Mouse (Mus musculus) heart, adult 8-10 months (tissue): ENCODE results near the gene Ccl3. TPM values are rescaled to one million over a fixed set of nuclear protein-coding genes. Genes with fewer than 3 reads are reported as not detected.

Source experiments
- DNase-seq: peaks from one replicate; pipeline ENCODE4 v3.0.0; 2022; ENCODE audit warnings: low spot score
- total RNA-seq, 4 experiments: library from RNA; stranded (reverse); gene quantifications; 2 replicates each; pipeline ENCODE4 v1.2.4; 2022

The Ccl3 gene
- total RNA-seq, 4 experiments from 2014 or later: not detected

DNA sequence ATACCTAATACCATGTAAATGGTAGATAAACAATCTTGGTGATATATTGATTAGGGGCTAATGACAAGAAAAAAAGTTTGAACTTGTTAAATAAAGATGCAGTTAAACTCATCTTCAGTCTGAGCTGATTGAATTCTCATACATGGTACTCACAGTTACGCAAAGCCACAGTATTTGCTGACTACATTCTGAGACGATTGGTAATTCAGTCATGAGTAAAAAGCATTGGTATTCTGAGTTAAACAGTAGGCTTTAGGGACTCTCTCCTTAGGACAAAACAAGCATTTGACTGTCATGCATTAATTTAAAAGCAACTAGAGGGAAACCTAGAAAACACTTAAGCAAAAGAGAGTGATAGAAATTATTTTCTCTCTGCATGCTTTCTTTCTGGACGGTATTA is 25.6 kb downstream of the Ccl3 start:
- no peak for DNase-seq

DNA sequence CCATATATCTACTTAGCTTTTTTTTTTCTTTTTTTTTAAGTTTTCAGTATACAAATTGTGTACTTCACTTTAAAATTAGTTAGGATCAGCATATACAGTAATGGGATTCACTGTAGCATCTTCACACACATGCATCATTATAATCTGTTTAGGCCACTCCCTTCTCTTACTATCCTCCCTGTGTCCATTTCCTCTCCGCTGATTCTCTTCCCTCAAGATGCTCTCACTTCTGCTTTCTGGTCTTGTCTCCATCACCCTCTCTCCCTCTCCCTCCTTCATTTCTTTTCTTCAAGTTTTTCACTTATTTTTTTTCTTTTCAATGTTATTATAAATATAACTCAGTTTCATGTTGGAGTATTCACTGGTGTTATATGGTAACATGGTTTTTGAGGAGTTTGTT is 30.1 kb downstream of the Ccl3 start:
- no peak for DNase-seq

DNA sequence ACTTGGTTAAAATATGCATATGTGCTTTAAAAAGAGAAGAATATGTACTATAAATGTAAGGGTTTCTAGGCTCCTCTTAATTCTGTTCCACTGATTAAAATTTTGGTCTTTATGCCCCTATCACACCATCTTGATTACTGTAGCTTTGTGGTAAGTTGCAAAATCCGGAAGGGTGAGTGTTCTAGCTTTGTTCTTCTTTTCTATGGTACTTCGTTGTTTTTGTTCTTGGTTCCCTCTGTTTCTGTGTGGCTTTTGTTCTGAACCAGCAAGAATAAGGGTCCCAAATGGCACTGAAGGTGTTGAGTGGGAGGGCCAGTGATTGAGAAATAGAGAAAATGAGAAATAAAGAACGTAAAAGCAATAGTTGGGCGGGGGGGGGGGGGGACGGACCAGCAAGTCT is 30.9 kb downstream of the Ccl3 start:
- DNase-seq: no peak

DNA sequence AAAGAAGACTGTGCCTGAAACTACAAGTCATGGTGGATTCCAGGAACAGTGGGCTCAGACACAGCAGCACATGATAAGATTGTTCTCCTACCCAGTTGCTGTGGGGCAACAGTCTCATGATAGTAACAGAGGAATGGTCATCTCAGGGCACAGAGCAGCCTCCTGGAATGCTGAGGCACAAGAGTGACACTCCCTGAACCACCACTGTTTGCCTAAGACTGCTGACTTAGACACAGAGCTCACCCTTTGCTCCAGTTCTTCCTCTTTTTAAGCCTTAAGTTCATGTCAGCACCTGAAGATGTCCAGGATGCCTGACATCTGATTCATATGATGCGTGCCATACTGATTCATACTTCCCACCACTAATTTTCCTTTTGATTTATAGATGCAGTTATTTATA is 32.6 kb downstream of the Ccl3 start:
- no peak for DNase-seq

DNA sequence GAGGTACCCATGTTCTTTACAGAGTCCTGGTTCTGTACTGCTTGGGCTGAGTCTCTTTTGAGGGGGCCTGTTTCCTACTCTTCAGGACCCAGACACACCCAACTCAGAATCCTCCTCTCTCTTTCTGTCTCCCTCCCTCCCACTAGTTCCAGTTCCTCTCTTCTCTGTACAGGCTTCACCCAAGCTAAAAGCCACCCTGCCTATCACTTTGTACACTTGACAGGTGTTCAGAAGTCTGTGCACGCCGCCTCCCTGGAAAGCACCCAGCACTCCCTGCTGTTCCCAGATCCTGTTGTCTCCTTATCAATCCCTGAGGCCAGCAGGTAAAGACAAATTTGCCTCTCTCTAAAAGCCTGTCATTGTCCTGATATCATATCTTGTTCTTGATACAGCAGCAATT is 38.3 kb downstream of the Ccl3 start:
- no peak for DNase-seq

DNA sequence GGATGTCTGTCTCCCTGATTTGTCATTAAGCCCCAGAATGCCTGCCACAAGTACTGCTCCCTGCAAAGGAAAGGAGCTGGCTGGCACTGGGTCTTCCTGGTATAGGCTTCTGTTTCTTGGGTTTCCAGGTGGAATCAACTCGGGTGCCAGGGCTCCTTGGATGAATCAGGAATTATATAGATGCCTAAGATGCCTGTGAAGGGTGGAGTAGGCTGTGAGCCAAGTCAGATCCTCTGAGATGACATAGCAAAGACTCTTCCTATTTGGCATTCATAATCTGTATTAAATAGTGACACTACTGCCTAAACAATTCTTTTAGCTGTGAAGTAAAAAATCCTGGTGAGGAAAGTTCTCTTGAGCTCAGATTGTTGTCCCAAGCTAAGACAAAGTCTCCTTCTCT is 42.8 kb downstream of the Ccl3 start:
- no peak for DNase-seq

DNA sequence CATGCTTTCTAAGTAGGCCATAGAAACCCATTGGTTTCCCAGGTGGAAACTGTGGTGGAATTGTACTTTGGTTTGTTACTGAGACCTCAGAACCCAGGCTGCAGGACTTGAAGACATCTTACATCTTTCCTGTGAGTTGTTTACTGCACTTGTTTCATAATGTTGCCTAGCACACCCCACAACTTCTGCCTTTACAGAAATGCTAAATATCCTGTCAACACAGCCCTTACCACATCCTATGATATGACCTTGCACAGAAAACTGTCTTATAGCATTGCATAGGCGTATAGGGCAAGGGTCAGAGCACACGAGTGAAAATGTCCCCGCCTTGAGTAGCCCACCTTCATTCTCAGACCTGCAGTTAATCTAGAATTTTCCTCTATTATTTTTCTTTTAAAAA is 43.6 kb downstream of the Ccl3 start:
- DNase-seq: no peak

DNA sequence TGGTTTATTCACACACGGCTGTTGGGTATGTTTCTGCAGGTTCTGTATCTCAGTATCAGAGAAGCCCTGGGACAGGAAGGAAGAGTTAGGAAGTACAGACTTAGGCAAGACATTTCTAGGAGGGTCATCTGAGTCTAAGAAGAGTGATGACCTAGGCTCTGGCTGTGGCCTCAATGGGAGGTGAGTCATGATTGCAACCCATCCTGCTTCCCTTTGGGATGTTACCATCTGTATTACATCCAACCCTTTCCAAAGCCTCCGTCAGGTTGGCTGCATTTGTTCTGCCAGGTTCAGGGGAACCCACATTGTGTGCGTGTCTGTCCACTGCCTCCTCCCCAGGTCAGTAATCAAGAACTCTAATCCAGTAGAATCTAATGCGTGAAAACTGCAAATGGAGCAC is 44.5 kb downstream of the Ccl3 start:
- DNase-seq: no peak

DNA sequence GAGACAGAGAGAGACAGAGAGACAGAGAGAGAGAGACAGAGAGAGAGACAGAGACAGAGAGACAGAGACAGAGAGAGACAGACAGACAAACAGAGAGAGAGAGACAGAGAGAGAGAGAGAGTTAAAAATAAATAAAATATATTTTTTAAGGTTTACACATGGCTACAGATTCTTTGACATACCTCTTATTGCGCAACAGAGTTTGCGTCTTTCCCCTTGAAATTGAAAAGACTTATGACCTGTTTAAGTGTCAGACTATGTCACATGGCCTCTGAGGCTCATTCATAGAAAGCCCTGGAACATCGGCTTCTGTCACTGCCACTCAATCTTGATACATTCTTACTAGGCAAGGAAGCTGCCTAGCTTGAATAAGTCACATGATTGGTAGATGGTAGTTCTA is 45.8 kb downstream of the Ccl3 start:
- no peak for DNase-seq

DNA sequence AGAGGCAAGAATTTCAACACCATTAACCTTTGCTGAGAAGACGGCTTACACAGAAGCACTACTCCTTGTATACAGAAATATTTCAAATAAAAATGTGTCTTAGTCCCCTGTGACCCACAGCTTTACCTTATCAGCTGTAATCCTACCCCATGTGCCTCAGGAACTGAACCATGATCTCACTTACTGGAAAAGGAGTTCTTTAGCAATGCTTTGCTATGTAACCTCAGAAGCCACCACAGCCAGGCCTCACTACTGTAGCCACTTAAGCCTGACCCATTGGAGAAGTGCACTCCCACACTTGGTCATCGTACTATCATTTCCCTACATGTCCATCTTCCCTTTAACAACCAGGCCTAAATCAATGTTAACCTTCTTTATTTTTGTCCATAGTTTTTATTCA is 48.6 kb downstream of the Ccl3 start:
- DNase-seq: no peak

DNA sequence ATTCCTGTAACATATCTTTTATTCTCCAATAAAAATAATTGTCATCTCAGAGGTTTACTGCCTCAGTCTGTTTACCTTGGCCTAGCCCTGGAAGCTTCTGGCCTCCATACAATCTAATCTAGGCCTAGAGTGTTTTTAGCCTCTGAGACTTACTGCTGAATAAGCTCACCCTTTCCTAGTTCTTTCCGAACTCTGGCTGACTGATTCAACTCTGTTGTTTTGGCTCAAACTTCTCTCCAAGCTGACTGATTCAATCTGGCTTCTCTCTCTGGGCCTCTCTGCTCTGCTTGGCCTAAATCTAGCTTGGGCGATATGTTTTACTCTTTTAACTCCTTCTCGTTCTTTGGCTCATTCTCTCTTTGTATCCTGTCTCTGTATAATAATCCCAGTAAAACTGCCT is 50.2 kb downstream of the Ccl3 start:
- no peak for DNase-seq

DNA sequence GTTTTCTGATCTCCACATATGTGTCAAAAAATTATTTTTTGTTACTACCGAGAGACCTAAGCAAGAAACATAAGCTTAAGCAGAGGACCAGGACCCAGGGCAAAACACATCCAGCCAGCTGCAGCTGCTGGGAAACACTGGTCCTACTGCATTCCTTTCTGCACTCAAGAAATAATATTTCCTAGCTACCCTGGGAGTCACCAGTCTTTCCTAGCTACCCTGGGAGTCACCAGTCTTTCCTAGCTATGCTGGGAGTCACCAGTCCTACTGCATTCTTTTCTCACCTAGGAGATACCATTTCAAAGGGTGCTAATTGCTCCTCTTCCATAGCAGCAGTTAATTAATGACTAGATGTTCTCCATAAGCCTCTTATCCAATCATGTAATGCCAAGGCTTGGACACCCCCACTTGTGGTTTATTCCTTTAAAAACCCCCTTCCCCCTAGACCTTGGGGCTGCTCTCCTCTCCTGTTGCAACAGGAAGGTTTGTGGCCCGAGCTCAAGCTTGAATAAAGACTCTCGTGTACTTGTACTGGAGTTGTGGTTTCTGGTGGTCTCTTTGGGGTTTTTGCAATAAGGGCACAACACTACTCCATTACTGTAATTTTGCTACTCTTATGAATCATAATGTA is 50.8 kb downstream of the Ccl3 start:
- DNase-seq: no peak

Other genes starting within 250 kb of the Ccl3 start
- 10 to 100 TPM; 67.6 to 90.2 (median 81.9) TPM for gene Rasl10b, start 240.2 kb downstream of the Ccl3 start, total RNA-seq
- not detected for gene Gas2l2, start 219.9 kb downstream of the Ccl3 start, total RNA-seq
- gene 1700020L24Rik, start 211.7 kb downstream of the Ccl3 start, total RNA-seq: not detected
- 1 to 10 TPM; 2.4 to 5.4 (median 3.6) TPM for gene Mmp28, start 186.3 kb downstream of the Ccl3 start, total RNA-seq
- 10 to 100 TPM; 35.5 to 42.1 (median 38.4) TPM for gene Taf15, start 176.3 kb downstream of the Ccl3 start, total RNA-seq
- gene Heatr9, start 127.2 kb downstream of the Ccl3 start, total RNA-seq: not detected
- gene Ccl5, start 118.8 kb downstream of the Ccl3 start, total RNA-seq: 1 to 10 TPM in 1 of 4 experiments, under 1 TPM in 1, not detected in 2; 0.76 to 1.1 TPM
- gene Ccl9, start 70.7 kb downstream of the Ccl3 start, total RNA-seq: 1 to 10 TPM; 4.4 to 9.5 (median 5.6) TPM
- 10 to 100 TPM in 2 of 4 experiments, 1 to 10 TPM in 2; 5.4 to 24.7 (median 9.6) TPM for gene Ccl6, start 56.3 kb downstream of the Ccl3 start, total RNA-seq
- gene Rpl9-ps1, start 3.7 kb downstream of the Ccl3 start, total RNA-seq: not detected
- not detected for gene Ccl4, start 13.2 kb upstream of the Ccl3 start, total RNA-seq
- gene Wfdc17, start 54.6 kb upstream of the Ccl3 start, total RNA-seq: 1 to 10 TPM; 2.1 to 4.1 (median 3.6) TPM
- not detected for gene Wfdc18, start 59.7 kb upstream of the Ccl3 start, total RNA-seq
- 1 to 10 TPM in 1 of 4 experiments, not detected in 3; 1.5 TPM for gene Wfdc21, start 97.6 kb upstream of the Ccl3 start, total RNA-seq
- 1 to 10 TPM; 5.7 to 7.9 (median 6.6) TPM for gene Heatr6, start 104.3 kb upstream of the Ccl3 start, total RNA-seq
- not detected for gene Hnf1b, start 200.7 kb upstream of the Ccl3 start, total RNA-seq